Mouse (Mus musculus) intestine, embryonic 14.5 days (tissue): ENCODE results near the gene Cwc22. TPM values are rescaled to one million over a fixed set of nuclear protein-coding genes. Genes with fewer than 3 reads are reported as not detected.

Source experiments
- ATAC-seq: fragments of 200-750 bp; cut with Nextera tagmentation; replicated peaks from 2 replicates; pipeline ENCODE4 v1.8.0; 2017; ENCODE audit warnings: low read depth, moderate number of reproducible peaks, moderate TSS enrichment, moderate library complexity; ENCODE audit not compliant: low FRiP score, low TSS enrichment
- DNase-seq: peaks from one replicate; pipeline ENCODE4 v3.0.0-alpha.2; 2018; ENCODE audit warnings: low spot score
- H3K27ac ChIP-seq: fragments of 300-500 bp; sonication (generic); 2 replicates; pipeline ENCODE4 v1.5.1; 2014; ENCODE audit warnings: low read depth, mild to moderate bottlenecking, control low read depth
- H3K27me3 ChIP-seq: fragments of 300-500 bp; sonication (generic); replicated peaks from 2 replicates; pipeline ENCODE4 v1.6.1; 2014; ENCODE audit warnings: low read length, control low read depth; ENCODE audit not compliant: control insufficient read depth, insufficient read depth
- H3K36me3 ChIP-seq: fragments of 300-500 bp; sonication (generic); 2 replicates; pipeline ENCODE4 v1.6.1; 2014; ENCODE audit warnings: low read length, control low read depth; ENCODE audit not compliant: control insufficient read depth, insufficient read depth
- H3K4me1 ChIP-seq: fragments of 300-500 bp; sonication (generic); replicated peaks from 2 replicates; pipeline ENCODE4 v1.6.1; 2014; ENCODE audit warnings: low read length, control low read depth, mixed read lengths; ENCODE audit not compliant: control insufficient read depth, insufficient read depth
- H3K4me2 ChIP-seq: fragments of 300-500 bp; sonication (generic); 2 replicates; pipeline ENCODE4 v1.6.1; 2014; ENCODE audit warnings: low read length
- H3K4me3 ChIP-seq: fragments of 300-500 bp; sonication (generic); 2 replicates; pipeline ENCODE4 v1.5.1; 2014; ENCODE audit warnings: low read depth, low read length, control low read depth, mixed read lengths
- H3K9ac ChIP-seq: fragments of 300-500 bp; sonication (generic); 2 replicates; pipeline ENCODE4 v1.6.1; 2014; ENCODE audit warnings: mild to moderate bottlenecking, low read length
- H3K9me3 ChIP-seq: fragments of 300-500 bp; sonication (generic); 2 replicates; pipeline ENCODE4 v1.6.1; 2016; ENCODE audit warnings: low read length, control low read depth; ENCODE audit not compliant: control insufficient read depth
- WGBS: fragments of 180-500 bp; shearing (Covaris S2); extraction: QIAGEN DNeasy Blood & Tissue Kit; methylation state at CpG from one replicate; pipeline ENCODE4 v1.1.7; 2014; 5-methylcytosine and 5-hydroxymethylcytosine counted together
- polyA plus RNA-seq: library from polyadenylated mRNA; unstranded; fragments of >200 nt; fragmentation: Nextera tagmentation; extraction: Ambion mirVana; gene quantifications from 2 replicates; pipeline ENCODE4 v1.2.1, GENCODE M21; 2014

The Cwc22 gene
- polyA plus RNA-seq: 33.2 and 35.1 TPM in 2 replicates

GRCm38 (mm10) chr2:77945596-77946485 lies at the start of gene Cwc22:
Gene Cwc22 (minus strand): TSS chr2:77946375.
- H3K4me2 ChIP-seq: peak within 1 kb of the TSS; percentile 90
- under 1% methylated on average over 55 of the region's 55 CpGs for WGBS
- peak within 1 kb of the TSS; percentile 59 for H3K27ac ChIP-seq
- DNase-seq: peak; percentile 93
- peak; percentile 90 for ATAC-seq
- peak within 1 kb of the TSS; percentile 95 for H3K9ac ChIP-seq
- peaks cover 5% of the 10 kb centered on the region for H3K4me1 ChIP-seq
- H3K36me3 ChIP-seq: no peaks in the 10 kb centered on the region
- H3K27me3 ChIP-seq: no peaks in the 10 kb centered on the region
- peak within 1 kb of the TSS; percentile 90 for H3K4me3 ChIP-seq
- H3K9me3 ChIP-seq: no peaks in the 10 kb centered on the region

DNA sequence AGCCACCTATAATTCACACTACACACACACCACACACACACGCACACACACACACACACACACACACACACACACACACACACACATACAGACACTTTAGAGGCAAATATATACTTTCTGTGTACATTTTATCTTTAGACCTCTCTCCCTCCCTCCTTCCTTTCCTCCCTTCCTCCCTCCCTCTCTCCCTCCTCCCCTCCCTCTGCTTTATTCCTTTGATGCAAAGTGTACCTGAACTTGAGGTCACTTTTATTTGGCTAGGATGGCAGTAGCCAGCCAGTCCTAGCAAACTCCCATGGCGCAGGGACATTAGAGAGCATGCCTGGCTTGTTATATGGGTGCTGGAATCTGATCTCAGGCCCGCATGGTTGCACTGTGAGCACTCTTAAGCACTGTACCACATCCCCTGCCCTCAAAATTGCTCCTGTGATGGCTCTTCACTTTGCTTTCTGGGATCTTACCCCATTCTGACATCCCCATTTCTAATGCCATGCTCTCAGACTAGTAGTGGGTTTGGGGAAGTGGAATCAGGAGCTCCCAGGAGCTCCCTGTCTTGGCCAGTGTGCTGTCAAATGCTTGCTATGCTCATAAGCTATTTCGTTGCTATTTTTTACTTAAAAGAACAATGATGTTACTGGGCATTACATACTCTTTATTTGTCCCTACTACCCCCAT lies 47.7 kb upstream of the Cwc22 start:
- DNase-seq: no peak
- no peak overlapping the region for H3K9ac ChIP-seq
- H3K4me1 ChIP-seq: no peaks in the 10 kb centered on the region
- no peaks in the 10 kb centered on the region for H3K9me3 ChIP-seq
- no peak overlapping the region for H3K4me3 ChIP-seq
- H3K36me3 ChIP-seq: no peaks in the 10 kb centered on the region
- no peak overlapping the region for H3K4me2 ChIP-seq
- no peak for ATAC-seq
- H3K27me3 ChIP-seq: no peaks in the 10 kb centered on the region
- WGBS: 74% methylated on average over 4 of the region's 4 CpGs
- no peak overlapping the region for H3K27ac ChIP-seq

GRCm38 (mm10) chr2:77992951-77993604 lies 46.9 kb upstream of the Cwc22 start:
- Histone ChIP-seq H3K9ac (no peak overlapping the region), H3K27me3 (no peaks in the 10 kb centered on the region), H3K27ac (no peak overlapping the region), H3K4me2 (no peak overlapping the region), H3K9me3 (no peaks in the 10 kb centered on the region), H3K4me1 (no peaks in the 10 kb centered on the region), H3K36me3 (no peaks in the 10 kb centered on the region), H3K4me3 (no peak overlapping the region)
- DNase-seq (no peak), ATAC-seq (no peak)
- WGBS: 78% methylated on average over 3 of the region's 3 CpGs

- Histone ChIP-seq H3K27me3 (no peaks in the 10 kb centered on the region), H3K27ac (no peak overlapping the region), H3K9me3 (peaks cover 3% of the 10 kb centered on the region; the same call in 1 of the 2 replicates), H3K9ac (no peak overlapping the region), H3K4me2 (no peak overlapping the region), H3K36me3 (no peaks in the 10 kb centered on the region), H3K4me3 (no peak overlapping the region), H3K4me1 (no peaks in the 10 kb centered on the region)
- WGBS: 65% methylated on average over 2 of the region's 2 CpGs
- no peak for ATAC-seq
- no peak for DNase-seq
These were observed 44.6 kb upstream of the Cwc22 start for GRCm38 (mm10) chr2:77990820-77991219.

DNA sequence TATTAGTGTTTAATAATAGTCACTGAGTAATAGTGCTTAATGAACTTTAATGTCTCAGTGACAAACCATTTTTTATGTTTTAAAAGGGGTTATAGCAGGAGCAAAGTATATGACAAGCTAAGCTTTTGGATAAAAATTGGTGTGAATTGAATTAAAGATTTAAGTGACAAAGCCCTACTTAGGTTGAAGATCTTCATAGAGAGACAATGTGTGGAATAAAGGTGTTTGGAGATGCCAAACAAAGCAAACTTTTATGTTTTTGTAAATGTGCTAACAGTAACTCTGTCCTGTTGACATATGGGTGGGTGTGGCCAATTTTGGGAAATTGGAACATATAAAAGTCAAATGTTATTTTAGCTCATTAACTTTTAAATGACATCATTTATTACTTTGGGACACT lies 43.9 kb upstream of the Cwc22 start:
- ATAC-seq: no peak
- H3K27ac ChIP-seq: no peak overlapping the region
- peaks cover 3% of the 10 kb centered on the region; the same call in 1 of the 2 replicates for H3K9me3 ChIP-seq
- no peak overlapping the region for H3K9ac ChIP-seq
- no peaks in the 10 kb centered on the region for H3K27me3 ChIP-seq
- DNase-seq: no peak
- H3K4me1 ChIP-seq: no peaks in the 10 kb centered on the region
- H3K4me3 ChIP-seq: no peak overlapping the region
- H3K4me2 ChIP-seq: no peak overlapping the region
- H3K36me3 ChIP-seq: no peaks in the 10 kb centered on the region

- ATAC-seq (no peak), DNase-seq (no peak)
- H3K4me2 ChIP-seq: no peak overlapping the region
- H3K9ac ChIP-seq: no peak overlapping the region
- no peaks in the 10 kb centered on the region for H3K36me3 ChIP-seq
- WGBS: 74% methylated on average over 1 of the region's 1 CpGs
- no peaks in the 10 kb centered on the region for H3K4me1 ChIP-seq
- no peaks in the 10 kb centered on the region for H3K27me3 ChIP-seq
- H3K9me3 ChIP-seq: peaks cover 3% of the 10 kb centered on the region; the same call in 1 of the 2 replicates
- H3K27ac ChIP-seq: no peak overlapping the region
- H3K4me3 ChIP-seq: no peak overlapping the region
These were observed 43.2 kb upstream of the Cwc22 start for GRCm38 (mm10) chr2:77989390-77989789.

GRCm38 (mm10) chr2:77985991-77986730 lies 40.0 kb upstream of the Cwc22 start:
- no peak overlapping the region for H3K4me2 ChIP-seq
- WGBS: 60% methylated on average over 2 of the region's 2 CpGs
- no peak overlapping the region for H3K27ac ChIP-seq
- H3K27me3 ChIP-seq: no peaks in the 10 kb centered on the region
- no peaks in the 10 kb centered on the region for H3K36me3 ChIP-seq
- DNase-seq (no peak), ATAC-seq (no peak)
- H3K4me3 ChIP-seq: no peak overlapping the region
- peaks cover 9% of the 10 kb centered on the region for H3K9me3 ChIP-seq
- no peaks in the 10 kb centered on the region for H3K4me1 ChIP-seq
- no peak overlapping the region for H3K9ac ChIP-seq

GRCm38 (mm10) chr2:77984209-77984608 lies 38.0 kb upstream of the Cwc22 start:
- Histone ChIP-seq H3K27ac (no peak overlapping the region), H3K27me3 (no peaks in the 10 kb centered on the region), H3K4me1 (no peaks in the 10 kb centered on the region), H3K4me3 (no peak overlapping the region), H3K9me3 (peaks cover 9% of the 10 kb centered on the region), H3K4me2 (no peak overlapping the region), H3K36me3 (no peaks in the 10 kb centered on the region), H3K9ac (no peak overlapping the region)
- DNase-seq (no peak), ATAC-seq (no peak)
- 80% methylated on average over 4 of the region's 4 CpGs for WGBS
